Mouse (Mus musculus) left cerebral cortex, postnatal 36 days (tissue): ENCODE measurements around the gene Tmem17. TPM values are rescaled to one million over a fixed set of nuclear protein-coding genes. Genes with fewer than 3 reads are reported as not detected.

ENCODE experiments used
- DNase-seq, 2 experiments: peaks; one replicate each; pipeline ENCODE4 v3.0.0; 2021 to 2022; ENCODE audit warnings: low spot score in 2 of 2, mixed read lengths in 1 of 2
- intact Hi-C: fragments of 180-260 bp; cut with DNase I; formaldehyde crosslinking; loops from one replicate; pipeline ENCODE4 v1.15.1; 2025
- total RNA-seq, 2 experiments: library from RNA; stranded (reverse); gene quantifications; 2 replicates each; pipeline ENCODE4 v1.2.3; 2021

The Tmem17 gene
- 1 to 10 TPM; 6.6 to 6.7 TPM for total RNA-seq

DNA sequence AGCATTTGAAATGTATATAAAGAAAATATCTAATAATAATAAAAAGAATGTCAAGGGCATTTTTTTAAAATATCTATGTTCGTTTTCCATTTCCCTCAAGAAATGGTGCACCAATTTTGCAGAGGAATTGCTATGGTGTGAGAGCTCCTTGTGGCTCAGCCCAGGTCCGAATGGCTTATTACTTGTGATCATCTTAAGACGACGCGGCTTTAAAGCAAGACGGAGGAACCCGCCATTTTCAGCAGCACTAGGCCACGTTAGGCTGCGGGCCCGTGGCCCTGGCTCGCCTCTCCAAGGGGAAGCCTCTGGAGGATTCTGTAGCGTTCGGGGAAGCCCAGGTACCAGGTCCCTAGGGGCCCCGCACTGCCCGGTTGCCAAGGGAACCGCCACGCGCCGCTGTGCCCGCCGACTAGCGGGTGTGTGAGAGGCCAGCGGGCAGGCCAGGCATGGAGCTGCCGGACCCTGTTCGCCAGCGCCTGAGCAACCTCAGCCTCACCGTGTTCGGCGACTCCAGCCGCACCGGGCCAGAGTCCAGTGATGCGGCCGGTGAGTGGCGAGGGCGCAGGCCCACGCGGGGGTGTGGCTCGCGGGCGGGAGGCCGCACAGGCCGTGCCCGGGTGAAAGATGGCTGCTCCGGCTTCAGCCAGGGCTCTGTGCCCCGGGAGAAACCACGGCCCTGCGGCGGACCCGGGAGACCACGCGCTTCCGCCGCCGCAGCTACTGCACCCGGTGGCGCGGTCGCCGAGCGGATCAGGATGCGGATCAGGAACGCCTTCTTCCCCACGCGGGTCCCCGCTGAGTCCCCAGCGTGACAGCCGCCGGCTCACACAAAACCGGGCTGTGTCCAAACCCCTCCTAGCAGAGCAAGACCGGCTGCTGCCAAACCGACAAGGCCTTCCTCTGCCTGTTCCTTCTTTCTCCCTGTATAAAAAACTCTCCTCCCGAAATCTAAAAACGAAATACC lies at the start of gene Tmem17:
Gene Tmem17 (plus strand): TSS at position 51 of the 964 bp plus-strand sequence.
- intact Hi-C loops, result loop anchor here (2.0 kb wide), 2 partner anchors 104 to 226 kb away; no protein-coding TSS in a partner anchor
- DNase-seq, result peak; percentile 89 to 92

DNA sequence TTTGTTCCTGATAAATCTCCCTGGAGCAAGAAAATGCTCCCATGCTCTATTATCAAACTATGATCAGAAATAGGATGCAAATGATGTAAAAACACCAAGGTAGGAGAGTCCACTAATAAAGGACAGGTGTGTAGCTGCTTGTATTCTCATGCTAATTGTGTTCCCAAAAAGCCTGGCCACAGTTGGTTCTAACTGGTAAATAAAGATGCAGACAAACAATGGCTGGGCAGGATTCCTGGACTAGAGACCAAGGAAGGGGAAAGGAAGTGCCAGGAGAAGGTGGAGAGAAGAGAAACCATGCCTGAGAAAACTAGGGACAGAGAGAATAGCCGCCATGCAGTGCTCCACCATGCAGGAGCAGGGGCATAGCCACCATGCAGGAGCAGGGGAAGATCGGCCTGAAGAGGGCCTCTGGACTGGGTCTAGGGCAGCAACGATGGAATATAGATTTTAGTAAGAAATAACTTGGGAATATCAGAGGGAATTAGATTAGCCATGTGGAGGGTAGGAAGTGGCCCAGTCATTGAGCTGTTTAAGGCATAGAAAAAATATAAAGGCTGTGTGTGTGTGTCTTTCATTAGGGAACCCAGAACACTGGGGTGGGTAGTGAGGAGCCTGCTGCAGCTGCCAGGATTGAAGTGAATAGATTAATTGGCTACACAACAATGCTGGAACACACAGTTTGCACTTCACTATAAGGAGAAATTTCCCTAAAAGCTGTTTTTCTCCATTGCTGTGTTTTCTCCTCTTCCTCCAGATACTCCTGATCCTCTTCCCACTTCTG lies 31.9 kb upstream of the Tmem17 start:
- DNase-seq, result no peak
- intact Hi-C loops, result no loop called here

DNA sequence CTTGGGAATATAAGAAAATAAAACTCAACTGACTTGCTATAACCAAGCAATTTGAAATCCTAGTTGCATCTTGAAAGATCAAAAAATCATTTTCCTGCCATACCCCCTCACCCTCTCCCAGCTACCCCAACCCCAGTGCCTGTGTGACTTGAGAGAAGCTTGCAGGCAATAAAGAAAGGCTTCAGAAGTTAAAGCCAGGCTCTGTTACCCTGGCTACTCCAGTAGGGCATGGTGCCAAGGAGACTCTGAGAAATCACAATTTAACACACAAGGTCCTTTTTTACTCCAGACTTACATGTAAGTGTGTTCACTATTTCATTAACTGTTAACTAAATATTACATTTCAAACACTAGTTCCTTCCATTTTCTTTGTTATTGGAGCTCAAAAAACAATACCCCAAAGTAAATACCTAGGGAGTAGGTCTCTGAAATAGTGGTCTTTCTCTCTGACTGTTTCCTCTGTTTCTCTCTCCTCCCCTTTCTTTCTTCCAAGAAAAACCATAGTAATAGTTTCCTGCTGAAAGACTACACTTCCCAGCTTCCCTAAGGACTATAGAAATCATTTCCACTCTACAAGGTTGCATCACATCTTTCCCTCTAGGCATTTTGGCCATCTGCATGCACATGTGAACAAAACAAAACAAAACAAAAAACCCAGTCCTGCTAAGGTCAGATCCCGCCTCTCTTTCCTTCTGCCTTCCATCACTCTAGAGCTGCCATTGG lies 30.1 kb upstream of the Tmem17 start:
- DNase-seq, result no peak
- intact Hi-C loops, result no loop called here

DNA sequence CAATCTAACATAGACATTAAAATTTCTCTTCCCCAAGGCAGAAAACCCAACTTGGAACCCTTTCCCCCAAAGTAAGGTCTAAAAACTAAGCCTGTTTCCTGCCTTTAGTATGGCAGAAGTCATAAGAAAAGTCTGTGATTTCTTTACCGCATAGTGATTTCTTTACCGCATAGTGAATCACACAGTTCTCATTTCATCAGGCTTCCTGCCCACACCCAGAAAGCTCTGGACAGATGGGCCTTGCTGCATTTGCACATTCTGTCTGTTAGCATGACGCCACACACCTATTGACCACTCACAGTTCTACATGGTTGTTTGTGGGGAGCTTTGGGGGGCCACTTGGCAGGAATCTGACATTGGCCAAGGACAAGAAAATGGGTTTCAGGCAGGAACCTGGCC lies 29.5 kb upstream of the Tmem17 start:
- peak in 1 of 2 experiments; percentile 5 for DNase-seq
- intact Hi-C loops, result no loop called here

DNA sequence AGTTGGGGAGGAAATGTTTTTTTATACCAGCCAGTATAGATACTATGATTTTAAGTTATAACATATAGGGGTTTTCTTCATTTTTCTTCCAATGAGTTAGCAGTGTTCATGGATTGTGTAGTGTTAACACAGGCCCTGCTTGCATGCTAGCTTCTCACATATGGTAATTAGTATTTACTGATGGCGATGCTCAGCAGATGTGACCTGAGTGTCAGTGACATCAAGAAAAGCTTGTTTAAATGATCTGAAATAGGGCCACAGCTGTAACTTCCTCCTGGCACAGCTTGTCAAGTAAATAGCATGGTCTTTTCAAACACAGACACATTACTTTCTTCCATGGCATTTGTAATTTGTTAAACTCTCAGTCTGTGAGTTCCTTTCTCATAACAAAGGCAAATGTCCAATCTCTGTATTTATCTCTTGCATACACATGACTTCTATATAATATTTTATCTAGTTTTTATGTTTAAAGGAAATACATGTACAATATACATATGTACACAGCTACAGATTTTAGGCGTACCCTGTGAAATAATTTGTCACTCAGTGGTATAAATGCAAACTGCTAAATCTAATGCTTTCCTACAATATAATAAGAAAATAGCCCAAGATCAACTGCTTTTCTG lies 18.1 kb upstream of the Tmem17 start:
- intact Hi-C loops, result no loop called here
- DNase-seq, result no peak

DNA sequence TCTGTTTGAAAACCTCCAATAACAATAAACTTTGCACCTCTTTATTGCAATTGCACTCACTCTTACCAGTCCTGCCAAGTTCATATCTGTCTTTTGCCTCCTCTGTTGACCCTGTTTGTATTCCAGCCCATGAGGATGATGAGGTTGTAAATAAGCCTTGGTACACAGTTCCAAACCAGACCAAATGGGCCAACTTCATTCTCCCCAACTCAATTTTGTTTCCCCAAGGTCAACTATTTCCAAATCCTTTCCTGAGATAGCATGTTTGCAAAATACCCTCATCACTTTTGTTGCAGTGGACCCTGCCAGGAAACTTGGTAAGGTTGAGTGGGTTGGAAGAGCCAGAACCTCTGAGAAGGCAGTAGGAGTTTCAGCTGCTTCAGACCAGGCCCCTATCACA lies 16.9 kb upstream of the Tmem17 start:
- intact Hi-C loops, result no loop called here
- DNase-seq, result no peak

DNA sequence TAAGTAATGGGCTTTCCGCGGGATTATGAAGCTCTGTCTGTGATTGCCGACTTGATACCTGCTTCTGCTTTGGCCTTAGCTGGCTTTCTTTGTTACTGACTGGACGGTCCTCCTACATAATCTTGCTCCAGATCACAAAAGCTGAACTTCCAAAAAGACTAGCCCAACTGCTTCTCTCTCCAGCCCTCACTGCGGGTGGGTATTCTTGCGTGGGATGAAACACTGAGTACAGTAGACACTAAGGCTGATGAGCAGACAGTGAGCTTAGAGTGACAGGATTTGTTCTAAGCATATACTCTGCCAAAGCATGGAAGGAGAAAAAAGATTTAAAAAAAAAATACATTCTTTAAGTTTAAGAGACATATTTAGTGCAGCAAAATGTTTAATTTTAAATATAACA lies 12.5 kb upstream of the Tmem17 start:
- intact Hi-C loops, result no loop called here
- DNase-seq, result peak; percentile 25 to 36

DNA sequence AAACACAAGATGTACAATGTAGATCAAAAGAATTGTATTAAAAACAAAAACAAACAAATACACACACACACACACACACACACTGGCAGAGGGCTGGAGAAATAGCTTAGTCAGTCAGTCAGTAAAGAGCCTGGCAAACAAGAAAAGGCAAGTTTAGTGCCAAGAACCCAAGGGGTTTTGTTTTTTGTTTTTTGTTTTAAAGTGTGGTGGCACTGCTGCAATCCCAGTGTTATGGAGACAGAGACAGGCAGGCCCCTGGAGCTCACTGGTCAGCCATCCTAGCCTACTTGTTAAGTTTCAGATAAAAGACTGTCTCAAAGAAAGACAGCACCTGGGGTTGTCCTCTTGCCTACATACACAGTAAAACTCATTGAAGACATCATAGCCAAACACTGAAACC lies 12.0 kb upstream of the Tmem17 start:
- peak in 1 of 2 experiments; percentile 5 for DNase-seq
- intact Hi-C loops, result loop anchor here (10.0 kb wide), 1 partner anchor 275 kb away; no protein-coding TSS in a partner anchor

DNA sequence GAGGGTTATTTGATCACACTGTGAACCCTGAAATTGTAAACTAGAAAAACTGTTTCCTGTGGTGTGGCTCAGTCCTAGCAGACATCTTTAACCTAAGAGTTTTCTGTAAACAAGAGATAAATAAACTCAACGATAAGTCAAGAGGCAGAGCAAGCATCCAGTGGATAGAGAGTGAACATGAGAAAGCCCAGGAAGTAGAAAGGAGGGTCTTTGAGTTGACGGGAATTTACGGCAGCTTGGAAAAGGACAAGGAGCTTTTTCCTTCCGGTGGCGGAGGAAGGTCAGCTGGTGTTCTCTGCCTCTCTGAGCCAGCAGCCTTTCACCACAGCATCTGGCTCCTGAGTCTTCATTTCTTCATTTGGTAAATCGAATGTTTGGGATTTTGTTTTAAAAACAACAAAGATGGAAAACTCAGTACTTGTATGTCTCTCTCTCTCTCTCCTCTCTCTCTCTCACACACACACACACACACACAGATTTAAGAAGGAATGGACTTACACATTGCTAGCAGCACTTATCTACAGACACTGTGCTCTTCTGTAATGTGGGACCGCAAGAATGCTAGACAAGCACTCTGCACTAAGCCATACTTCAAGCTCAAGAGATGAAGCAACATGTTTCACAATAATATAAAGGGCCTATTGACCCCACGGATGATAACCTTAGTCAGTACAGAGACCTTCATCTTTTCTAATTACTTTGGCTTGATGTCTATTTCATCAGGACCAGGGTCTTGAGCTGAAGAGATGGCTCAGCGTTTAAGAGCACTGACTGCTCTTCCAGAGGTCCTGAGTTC lies 10.9 kb upstream of the Tmem17 start:
- no peak for DNase-seq
- intact Hi-C loops, result loop anchor here (10.0 kb wide), 1 partner anchor 276 kb away; no protein-coding TSS in a partner anchor

DNA sequence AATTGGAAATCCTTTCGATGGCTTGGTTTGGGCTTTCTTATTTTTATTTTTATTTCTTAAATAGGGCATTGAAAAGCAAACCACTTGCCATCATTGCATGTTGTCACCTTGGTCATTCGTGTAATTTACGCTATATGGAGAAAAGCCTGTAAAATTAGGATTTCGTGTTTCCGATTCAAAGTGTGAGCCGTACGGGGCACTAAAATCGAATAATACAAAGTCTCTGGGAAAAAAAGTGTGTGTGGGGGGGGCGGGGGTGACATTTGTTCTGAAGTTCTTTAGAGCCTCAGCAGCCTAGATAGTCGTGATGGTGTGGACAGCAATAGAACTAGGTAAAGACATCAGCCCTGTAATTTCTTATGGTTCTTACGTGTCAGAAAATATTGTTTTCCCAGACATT lies 1.2 kb downstream of the Tmem17 start:
- intact Hi-C loops, result loop anchor here (2.0 kb wide), 2 partner anchors 104 to 226 kb away; no protein-coding TSS in a partner anchor

DNA sequence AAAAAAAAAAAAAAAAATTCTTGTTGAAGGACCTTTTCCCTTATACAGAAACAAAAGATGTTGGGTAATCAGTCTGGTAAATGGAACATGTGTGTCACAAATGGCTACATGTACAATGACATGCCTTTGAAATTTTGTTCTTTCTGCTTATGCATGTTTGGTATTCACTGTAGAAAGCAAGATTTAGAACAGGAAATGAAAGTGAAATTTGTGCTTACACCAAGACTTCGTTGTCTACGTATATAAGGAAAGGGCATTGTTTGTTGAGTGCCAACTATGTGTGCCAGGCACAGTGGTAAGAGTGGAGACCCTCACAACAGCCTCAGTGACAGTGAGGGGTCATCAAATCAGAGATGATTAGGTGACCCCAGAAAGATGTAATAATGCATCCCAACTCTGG lies 3.2 kb downstream of the Tmem17 start:
- intact Hi-C loops, result no loop called here
- no peak for DNase-seq

More for the DNA sequence above, 1.2 kb downstream of the Tmem17 start:
- no peak for DNase-seq

DNA sequence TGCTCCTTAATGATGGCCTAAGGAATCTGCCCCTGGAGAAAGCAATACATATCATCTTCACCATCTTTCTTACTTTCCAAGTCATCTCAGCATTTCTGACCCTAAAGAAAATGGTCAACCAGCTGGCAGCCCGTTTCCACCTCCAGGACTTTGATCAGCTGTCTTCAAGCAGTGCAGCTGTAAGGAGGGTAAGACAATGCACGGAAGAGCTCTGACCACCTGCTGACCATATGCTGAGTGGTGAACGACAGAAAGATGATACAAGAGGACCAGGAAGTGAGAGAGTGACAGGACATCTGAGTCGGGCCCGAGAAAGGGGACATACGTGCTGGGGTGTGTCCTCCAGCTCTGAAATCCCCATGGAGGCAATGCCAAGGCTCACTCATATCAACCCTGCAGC lies 6.6 kb downstream of the Tmem17 start:
- no peak for DNase-seq
- intact Hi-C loops, result no loop called here

DNA sequence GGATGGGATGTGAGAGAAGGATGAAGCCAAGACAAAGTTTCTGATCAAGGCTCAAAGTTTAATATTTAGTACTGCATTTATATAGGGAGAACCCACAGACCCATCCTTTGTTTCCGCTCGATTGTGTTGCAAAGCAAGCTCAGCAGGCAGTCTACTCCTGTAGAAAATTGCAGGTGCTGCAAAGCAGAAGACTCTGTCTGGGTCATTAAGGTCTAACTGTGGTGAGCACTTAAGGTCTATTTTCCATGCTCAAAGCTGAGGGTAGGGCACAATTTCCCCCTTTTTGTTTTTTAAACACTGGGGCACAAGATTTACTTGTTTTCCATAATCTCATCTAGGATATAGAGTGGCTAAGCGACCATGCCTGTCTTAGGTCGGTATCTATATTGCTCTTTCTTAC lies 8.4 kb downstream of the Tmem17 start:
- DNase-seq, result no peak
- intact Hi-C loops, result no loop called here

DNA sequence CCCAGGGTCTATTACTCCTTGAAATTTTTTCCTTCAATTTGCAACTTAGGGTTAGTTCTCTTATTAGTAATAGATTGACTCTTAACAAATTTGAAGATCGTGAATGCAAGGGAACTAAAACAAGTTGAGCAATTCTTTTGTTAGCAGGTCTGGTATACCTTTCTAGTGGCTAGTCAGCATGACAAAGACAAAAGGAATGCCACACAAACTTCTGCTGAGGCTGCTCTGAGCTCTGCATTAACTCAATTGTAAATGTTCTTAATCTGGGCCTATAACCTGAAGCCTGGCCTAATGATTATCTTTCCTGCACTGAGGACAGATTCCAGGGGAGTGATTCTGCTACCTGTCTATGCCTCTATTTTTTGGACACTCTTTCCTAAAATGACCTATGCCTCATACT lies 12.7 kb downstream of the Tmem17 start:
- intact Hi-C loops, result no loop called here
- no peak for DNase-seq

DNA sequence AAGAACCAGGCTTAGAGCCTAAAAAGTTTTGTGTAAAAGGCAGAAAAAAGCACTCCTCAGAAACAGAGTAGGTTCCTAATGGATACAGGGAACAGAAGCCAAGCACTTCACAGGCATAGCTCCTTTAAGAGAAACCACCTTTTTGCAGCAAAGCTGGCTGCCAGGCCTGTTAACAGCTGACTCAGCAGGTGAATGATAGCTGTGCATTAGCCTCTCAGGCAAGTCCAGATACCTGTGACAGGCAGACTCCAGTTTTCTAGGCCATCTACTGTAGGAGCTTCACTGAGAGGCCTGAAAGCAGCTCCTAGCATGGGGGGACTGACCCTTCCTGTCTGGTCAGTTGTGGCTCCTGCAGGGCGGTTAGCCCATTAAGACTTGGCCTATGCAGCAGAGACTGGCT lies 28.7 kb downstream of the Tmem17 start:
- intact Hi-C loops, result no loop called here
- no peak for DNase-seq

DNA sequence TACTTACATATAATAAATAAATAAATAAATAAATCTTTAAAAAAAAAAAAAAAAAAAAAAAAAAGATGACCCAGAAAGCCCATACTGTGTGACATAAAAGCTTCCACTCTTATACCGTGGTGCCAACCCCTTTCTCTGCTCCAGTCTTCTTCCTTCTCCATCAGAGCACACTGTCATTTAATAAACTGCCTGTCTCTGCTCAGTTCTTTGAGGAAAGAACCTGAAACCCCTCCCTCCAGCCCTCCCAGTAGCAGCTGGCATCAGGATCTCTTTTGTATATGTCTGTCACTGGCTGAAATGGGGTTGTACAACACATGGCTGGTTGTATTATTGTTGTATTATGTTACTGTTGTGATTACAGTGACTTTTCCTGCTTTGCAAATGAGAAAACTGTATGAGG lies 48.2 kb downstream of the Tmem17 start:
- no peak for DNase-seq
- intact Hi-C loops, result no loop called here

DNA sequence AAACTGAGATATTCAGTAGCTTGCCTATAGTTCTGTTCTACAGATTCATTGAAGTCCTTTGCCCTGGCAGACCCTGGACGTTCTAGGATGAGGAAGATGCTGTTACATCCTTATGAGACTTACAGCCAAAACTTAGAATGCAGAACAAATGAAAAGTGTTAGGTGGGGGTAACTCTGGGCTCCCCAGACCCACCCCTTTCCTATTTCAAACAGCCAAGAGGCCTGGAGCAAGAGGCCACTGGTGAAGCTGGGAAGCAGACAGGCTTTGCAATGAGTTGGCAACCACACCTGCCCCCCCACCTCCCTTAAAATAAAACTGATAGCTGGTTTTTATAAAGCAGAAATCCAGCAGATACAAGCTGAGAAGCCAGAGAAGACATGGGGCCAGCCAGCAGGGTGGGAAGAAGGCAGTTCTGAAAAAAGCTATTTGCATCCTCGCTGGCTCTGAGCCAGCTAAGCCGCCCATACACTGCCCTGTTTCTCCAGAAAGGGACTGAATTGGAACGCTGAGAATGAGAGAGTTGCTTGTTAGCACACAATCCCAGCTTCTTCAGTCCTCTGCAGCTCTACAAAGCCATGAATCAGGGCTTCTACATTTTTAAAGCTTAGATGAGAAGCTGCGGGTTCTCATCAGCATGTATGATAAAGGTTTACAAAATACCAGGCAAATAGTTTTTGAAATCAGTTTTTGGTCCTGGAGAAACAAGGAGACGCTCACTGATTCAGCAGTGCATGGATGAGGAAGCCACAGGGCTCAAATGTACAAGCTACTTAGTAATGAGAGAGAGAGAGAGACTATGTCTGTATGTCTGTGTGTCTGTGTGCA lies 48.8 kb downstream of the Tmem17 start:
- intact Hi-C loops, result no loop called here

DNA sequence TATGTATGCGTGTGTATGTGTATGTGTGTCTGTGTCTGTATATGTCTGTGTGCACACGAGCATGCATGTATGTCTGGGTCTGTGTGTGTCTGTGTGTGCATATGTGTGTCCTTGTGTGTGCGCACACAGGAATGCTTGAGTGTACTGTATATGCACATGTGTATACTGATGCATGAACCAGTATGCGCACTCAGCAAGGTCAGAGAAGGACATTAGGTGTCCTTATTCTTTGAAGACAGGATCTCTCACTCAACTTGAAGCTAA lies 49.4 kb downstream of the Tmem17 start:
- no peak for DNase-seq
- intact Hi-C loops, result no loop called here

More for the DNA sequence above, 48.8 kb downstream of the Tmem17 start:
- peak; percentile 84 to 85 for DNase-seq
